Mouse (Mus musculus) B cell, adult (primary cell): ENCODE results near the gene Olfr958. TPM values are rescaled to one million over a fixed set of nuclear protein-coding genes. Genes with fewer than 3 reads are reported as not detected.

ENCODE experiments used
- total RNA-seq: library from RNA; stranded (reverse); gene quantifications from 4 replicates; pipeline ENCODE4 v1.2.4, GENCODE M21; 2023; ENCODE audit not compliant: inconsistent age

Gene Olfr958
- not detected in 4 replicates for total RNA-seq

DNA sequence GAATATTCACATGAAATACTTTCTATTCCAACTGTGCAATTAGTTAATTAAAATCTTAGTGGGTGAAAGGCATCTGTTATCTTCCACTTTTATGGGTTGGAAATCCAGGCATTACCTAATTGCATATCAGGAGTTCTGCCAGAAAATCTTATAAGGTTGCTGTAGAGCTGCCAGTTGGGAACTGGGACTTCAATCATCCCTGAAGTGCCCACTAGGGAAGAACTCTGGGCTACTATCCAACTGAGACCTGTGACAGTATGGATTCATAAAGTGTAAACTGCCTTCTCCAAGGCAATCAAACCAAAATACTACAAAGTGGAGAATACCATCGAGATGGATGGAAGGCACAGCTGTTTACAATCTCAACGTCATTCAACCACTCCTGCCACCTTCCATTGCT is at the start of gene Olfr958:
Gene Olfr958 (minus strand): TSS at position 109 of the 400 bp plus-strand sequence.

DNA sequence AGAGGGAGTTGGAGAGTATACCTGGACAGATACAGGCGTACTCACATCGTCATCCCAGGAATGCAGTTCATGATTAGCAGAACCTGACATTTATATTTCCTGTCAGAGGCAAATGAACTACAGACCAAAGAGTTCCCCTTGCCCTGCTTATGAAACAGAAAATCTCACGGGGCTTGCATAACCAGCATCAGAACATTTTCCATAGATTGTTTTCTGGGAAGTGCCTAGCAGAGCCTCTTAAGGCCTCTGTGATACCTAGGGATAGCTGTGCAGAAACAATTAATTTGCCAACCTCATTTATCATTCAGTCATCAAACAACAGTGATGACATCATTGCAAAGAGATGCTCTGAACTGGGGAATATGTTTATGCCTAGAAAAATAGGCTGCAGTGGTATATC is 21.6 kb upstream of the Olfr958 start, which contains the start of gene Olfr959:
Gene Olfr959 (minus strand): TSS at position 101 of the 400 bp plus-strand sequence.

DNA sequence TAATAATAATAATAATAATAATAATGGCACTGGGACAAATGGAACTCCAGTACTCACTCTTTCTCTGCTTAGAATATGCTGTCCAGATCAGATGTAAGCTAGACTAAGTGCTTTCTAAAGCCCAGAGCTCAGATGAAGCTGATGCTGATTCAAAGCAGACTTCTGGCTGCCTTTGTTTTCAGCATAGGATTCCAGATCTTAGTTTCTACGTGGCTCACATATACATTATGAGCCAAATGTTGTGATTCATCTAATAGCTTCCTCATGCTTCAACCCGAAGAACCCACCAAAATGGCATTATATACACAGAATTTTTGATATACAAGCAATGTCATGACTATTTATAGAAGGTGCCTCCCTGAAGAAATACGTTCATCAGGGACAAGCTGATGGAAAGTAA is 38.3 kb downstream of the Olfr958 start, which contains the start of gene Olfr957:
Gene Olfr957 (minus strand): TSS at position 279 of the 400 bp plus-strand sequence.

Other genes with a start within 250 kb of the Olfr958 start
- gene Olfr948, start 228.0 kb downstream of the Olfr958 start, total RNA-seq, result not detected in 4 replicates
- not detected in 4 replicates for gene Olfr951, start 166.6 kb downstream of the Olfr958 start, total RNA-seq
- gene Olfr952, start 126.9 kb downstream of the Olfr958 start, total RNA-seq, result not detected in 4 replicates
- gene Olfr954, start 97.4 kb downstream of the Olfr958 start, total RNA-seq, result not detected in 4 replicates
- gene Olfr955, start 82.1 kb downstream of the Olfr958 start, total RNA-seq, result not detected in 4 replicates
- not detected in 4 replicates for gene Olfr44, start 60.1 kb downstream of the Olfr958 start, total RNA-seq
- gene Olfr957, start 38.2 kb downstream of the Olfr958 start, total RNA-seq, result not detected in 4 replicates
- not detected in 4 replicates for gene Olfr959, start 21.5 kb upstream of the Olfr958 start, total RNA-seq
- not detected in 4 replicates for gene AW551984, start 50.3 kb upstream of the Olfr958 start, total RNA-seq
- not detected in 4 replicates for gene Olfr148, start 56.6 kb upstream of the Olfr958 start, total RNA-seq
- not detected in 4 replicates for gene Olfr960, start 67.3 kb upstream of the Olfr958 start, total RNA-seq
- gene Olfr961, start 91.0 kb upstream of the Olfr958 start, total RNA-seq, result not detected in 4 replicates
- gene Olfr963, start 113.2 kb upstream of the Olfr958 start, total RNA-seq, result not detected in 4 replicates
- not detected in 4 replicates for gene Olfr149, start 153.1 kb upstream of the Olfr958 start, total RNA-seq
- not detected in 4 replicates for gene Olfr965, start 157.3 kb upstream of the Olfr958 start, total RNA-seq
- gene Olfr150, start 176.9 kb upstream of the Olfr958 start, total RNA-seq, result not detected in 4 replicates
- gene Olfr967, start 192.2 kb upstream of the Olfr958 start, total RNA-seq, result not detected in 4 replicates
- not detected in 4 replicates for gene Olfr968, start 229.2 kb upstream of the Olfr958 start, total RNA-seq
- gene Olfr969, start 236.9 kb upstream of the Olfr958 start, total RNA-seq, result not detected in 4 replicates